Mouse (Mus musculus) adrenal gland, adult (tissue): ENCODE measurements around the gene Pdlim1.

ENCODE experiments used
- DNase-seq, 2 experiments: peaks; one replicate each; pipeline ENCODE4 v3.0.0; 2022 to 2023; ENCODE audit warnings: low spot score in 1 of 2; ENCODE audit not compliant: inconsistent age in 2 of 2

Gene Pdlim1

GRCm38 (mm10) chr19:40288415-40288814 lies 16.8 kb upstream of the Pdlim1 start:
- peak in 1 of 2 experiments; percentile 12 for DNase-seq

GRCm38 (mm10) chr19:40284704-40285103 lies 13.1 kb upstream of the Pdlim1 start:
- DNase-seq: no peak

GRCm38 (mm10) chr19:40283415-40283814 lies 11.8 kb upstream of the Pdlim1 start:
- DNase-seq: no peak

GRCm38 (mm10) chr19:40278372-40279023 lies 6.9 kb upstream of the Pdlim1 start:
- DNase-seq: no peak

DNA sequence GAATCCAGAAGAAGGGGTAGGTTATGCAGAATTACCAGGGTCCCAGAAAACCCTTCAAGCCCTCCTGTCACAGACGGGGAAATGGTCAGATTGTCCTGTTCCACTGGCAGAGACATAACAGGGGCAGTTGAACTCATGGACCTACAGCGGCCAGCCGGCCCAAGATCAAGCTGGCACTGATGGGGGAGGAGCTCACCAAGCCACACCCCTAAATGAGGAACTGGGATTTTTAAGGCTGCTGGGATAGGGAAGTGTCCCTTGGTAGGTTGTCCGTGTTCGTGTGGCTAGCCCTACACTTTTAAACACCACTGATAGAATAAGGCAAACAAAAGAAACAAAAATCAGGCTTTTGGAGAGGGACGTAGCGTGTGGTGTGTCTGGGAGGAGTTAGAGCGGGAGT lies 5.9 kb upstream of the Pdlim1 start:
- no peak for DNase-seq

DNA sequence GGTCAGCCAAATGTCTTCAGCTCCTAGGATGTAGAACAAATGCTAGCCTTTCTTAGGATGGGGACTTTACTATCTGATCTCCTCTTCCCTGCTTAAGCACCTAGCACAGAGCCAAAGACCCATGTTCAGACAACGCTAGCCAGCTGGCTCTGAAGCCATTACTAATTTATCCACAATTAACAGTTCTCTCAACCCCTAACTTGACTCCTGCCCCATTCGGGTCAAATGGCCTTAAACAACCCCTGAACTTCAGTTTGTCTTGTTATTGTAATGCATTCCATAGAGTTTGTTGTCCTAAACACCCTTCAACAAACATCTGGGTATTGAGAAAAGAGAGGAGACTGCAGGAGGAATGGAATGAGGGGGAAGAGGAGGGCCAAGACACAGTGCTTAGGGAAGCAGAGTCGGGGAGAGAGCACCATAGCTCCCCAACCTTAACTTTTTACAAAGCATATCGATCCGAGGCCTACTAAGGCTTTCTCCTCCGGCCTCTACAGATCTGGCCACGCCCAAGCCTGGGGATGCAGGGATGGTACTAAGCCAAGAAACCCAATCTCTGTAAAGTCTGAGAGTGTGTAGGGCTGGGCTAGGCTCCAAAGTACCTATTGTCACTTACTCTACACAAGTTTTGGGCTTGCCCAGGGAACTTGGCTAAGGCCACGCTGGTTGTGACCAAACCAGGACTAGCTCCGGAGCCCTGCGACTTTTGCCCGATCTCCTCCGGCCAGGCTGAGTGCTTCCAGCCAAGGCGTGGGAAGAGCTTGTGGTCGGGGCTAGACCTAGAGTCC lies 4.0 kb upstream of the Pdlim1 start:
- DNase-seq: no peak

- DNase-seq: no peak
Measured at GRCm38 (mm10) chr19:40272674-40273073, 1.0 kb upstream of the Pdlim1 start.

- DNase-seq: peak; percentile 13 to 73
Measured at GRCm38 (mm10) chr19:40270351-40271307, 1.0 kb downstream of the Pdlim1 start.

DNA sequence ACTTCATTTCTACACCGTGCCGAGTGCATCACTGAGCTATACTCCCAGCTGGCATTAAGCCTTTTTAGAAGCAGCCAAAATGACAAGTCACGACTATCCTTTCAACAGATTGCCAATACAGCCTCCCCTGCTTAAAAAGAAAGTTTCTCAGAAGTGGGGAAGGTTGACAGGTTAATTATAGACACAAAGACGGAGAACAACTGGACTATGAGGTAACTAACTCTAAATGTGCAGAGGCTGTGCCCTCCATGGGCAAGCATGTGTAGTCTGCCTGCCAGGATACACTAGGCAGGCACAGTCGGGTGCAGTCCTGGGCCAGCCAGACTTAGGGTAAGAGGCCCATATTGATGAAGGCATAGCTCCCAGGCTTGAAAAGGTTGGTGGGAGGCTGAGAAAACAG lies 2.1 kb downstream of the Pdlim1 start:
- DNase-seq: no peak

DNA sequence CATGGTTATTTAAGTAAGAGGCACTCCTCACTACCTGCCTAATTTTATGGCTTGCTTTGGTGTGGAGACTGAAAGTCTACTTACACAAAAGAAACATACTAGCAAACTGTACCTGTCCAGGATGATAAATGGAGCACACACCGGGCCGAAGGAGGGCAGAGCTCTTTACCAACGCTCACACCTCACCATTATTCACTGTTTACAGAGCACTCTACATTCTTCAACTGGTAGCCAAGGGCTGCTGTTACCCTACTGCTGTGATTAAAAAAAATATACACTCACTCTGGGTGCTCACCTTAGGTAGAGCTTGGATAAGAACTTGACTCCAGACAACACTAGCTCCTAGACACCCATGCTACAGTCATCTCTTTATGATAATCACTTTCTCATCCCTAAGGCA lies 3.1 kb downstream of the Pdlim1 start:
- DNase-seq: no peak

GRCm38 (mm10) chr19:40267380-40267779 lies 4.3 kb downstream of the Pdlim1 start:
- no peak for DNase-seq

- DNase-seq: no peak
Measured at GRCm38 (mm10) chr19:40259485-40259884, 12.2 kb downstream of the Pdlim1 start.

GRCm38 (mm10) chr19:40257396-40257795 lies 14.2 kb downstream of the Pdlim1 start:
- DNase-seq: no peak

GRCm38 (mm10) chr19:40256376-40257050 lies 15.1 kb downstream of the Pdlim1 start:
- DNase-seq: no peak

DNA sequence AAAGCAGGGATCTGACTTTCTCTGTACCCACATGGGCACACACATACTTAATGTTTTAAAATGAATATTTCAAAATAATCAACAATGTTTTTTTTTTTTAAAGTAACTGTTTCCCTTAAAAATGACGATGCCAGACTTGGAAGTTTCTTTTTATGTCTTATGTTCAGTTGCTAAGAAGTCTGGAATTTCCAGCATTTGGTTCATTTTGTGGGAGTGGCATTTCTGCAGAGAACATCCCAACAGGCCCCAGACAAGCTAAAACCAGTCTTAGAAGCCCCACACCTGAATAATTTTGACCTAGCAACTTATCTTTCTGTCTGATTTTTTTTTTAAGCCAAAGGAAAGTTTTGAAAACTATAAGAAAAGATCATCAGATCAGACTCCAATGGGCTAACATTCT lies 16.1 kb downstream of the Pdlim1 start:
- no peak for DNase-seq

DNA sequence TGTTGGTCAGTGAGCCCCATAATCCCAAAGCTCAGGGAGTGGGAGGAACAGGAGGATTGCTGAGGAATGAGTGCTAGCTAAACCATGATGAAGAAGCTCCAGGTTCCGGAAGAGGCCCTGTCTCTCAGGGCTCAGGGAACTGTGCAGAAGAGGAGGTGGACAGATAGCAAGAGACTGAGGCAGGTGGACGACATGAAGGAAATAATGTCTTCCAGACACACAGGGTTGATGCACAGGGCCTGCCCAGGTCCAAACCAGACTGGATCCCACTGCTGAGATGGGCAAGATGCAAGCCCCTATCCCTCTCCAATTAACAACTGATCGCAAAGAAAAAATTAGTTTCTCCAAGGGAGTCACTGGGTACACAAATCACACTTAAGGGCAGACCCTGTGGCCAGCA lies 16.9 kb downstream of the Pdlim1 start:
- no peak for DNase-seq

- no peak for DNase-seq
Measured at GRCm38 (mm10) chr19:40253768-40254167, 17.9 kb downstream of the Pdlim1 start.

DNA sequence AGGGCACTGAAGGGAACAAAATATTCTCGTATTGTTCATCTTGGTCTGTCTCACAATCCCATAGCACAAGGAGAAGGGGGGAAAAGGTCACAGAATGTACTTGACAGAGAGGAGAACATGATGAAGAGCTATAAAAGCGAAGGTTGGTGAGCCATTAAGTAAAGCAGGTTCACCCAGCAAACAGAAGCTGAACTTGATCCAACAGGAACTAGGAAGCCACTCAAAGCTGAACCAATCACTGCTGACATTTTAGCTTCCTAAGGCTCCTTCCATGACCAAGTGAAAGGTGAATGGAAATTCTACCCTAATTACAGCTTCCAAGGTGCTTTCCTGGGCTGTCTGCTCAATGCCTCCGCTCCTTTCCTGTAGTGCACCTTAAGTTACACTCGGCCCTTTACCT lies 20.5 kb downstream of the Pdlim1 start:
- no peak for DNase-seq

GRCm38 (mm10) chr19:40249352-40249751 lies 22.3 kb downstream of the Pdlim1 start:
- no peak for DNase-seq

- no peak for DNase-seq
Measured at GRCm38 (mm10) chr19:40248476-40248875, 23.2 kb downstream of the Pdlim1 start.

- DNase-seq: no peak
Measured at GRCm38 (mm10) chr19:40247268-40247666, 24.4 kb downstream of the Pdlim1 start.
